Mouse (Mus musculus) T-cell, adult 66 days (primary cell): ENCODE data around the gene Cct5. TPM values are rescaled to one million over a fixed set of nuclear protein-coding genes. Genes with fewer than 3 reads are reported as not detected.

Source experiments
- total RNA-seq, 2 experiments: library from RNA; stranded (reverse); gene quantifications; 3 replicates in 1 of 2; 4 replicates in 1 of 2; pipeline ENCODE4 v1.2.4; 2023

The Cct5 gene
- total RNA-seq: 100 to 1,000 TPM; 278 to 300 TPM

DNA sequence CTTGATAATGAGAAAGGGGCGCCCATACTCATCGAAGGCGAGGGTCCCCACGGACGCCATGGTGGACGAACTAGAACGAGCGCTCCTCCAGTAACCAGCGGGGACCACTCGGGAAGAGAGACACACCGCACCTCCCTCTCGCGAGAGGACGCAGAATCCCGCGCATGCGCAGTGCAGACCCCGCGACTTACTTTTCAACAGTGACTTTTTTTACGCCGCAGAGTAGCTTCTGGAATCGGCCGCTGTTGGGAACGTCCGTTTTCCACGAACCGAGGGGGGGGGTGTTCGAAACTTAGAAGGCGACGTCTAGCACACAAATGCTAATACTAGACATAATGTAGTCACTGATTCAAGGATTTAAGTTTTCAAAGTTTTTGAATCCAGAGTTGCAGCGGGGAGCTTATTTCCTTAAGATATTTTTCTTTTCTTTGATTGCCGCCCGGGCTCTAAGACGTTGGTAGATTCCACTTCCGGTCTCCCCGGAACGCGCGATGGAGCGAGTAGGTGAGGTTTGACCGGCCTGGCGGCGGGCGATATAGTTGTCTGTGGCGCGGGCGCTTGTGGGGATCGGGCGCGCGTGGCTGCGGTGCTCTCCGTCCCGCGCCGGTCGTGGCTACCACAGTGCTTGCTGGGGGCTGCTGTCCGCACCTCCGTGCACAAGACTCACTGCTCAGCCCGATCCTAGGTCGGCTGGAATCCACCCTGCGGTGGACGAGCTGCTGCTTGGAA, at the start of gene Cct5, which contains the start of gene Fam173b:
Cct5 (minus strand) TSS at position 159 of the 729 bp plus-strand sequence.
Fam173b (plus strand) TSS at position 207 of the 729 bp plus-strand sequence.

DNA sequence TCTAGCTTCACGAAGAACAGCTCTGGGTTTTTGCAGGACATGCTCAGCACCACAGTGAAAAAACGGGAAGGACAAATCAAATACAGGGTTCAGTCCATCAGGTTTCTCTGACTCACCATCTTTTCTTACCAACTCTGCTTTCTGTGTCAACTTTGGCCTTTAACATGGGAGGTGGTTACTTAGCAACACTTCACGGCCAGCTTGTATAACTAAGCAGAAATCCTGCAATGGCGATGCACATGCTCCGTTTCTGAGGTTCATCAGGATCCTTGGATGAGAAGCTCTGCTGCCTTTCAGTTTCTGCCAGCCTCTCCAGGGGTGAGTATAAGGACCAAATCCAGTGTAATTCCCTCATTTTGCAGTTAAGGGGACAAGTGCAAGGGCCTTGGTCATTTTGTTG, 36.4 kb downstream of the Cct5 start, which contains the start of gene Cmbl:
Cmbl (plus strand) TSS at position 206 of the 400 bp plus-strand sequence.

Other genes starting within 250 kb of the Cct5 start
- not detected for gene Ankrd33b, start 234.1 kb downstream of the Cct5 start, total RNA-seq
- gene Ropn1l, start 148.1 kb downstream of the Cct5 start, total RNA-seq: 1 to 10 TPM; 2.0 to 2.5 TPM
- 10 to 100 TPM; 60.4 to 62.8 TPM for gene March6, start 70.8 kb downstream of the Cct5 start, total RNA-seq
- gene Cmbl, start 36.4 kb downstream of the Cct5 start, total RNA-seq: not detected
- gene Fam173b, start within 50 bp of the Cct5 start, total RNA-seq: 10 to 100 TPM; 15.4 to 20.9 TPM